Mouse (Mus musculus): ENCODE measurements around the gene Slc35a3. TPM values are rescaled to one million over a fixed set of nuclear protein-coding genes. Genes with fewer than 3 reads are reported as not detected.

The Slc35a3 gene
- total and polyA plus RNA-seq, 2 experiments from 2014 or later: 7.0 to 18.3 TPM

GRCm38 (mm10) chr3:116740963-116741362, 28.3 kb upstream of the Slc35a3 start:
- H3K4me2 ChIP-seq (ENCODE audit: low read depth, low read length): no peak overlapping the region
- H3K27me3 ChIP-seq (ENCODE audit: control insufficient read depth, insufficient read depth, low read length): no peaks in the 10 kb centered on the region
- DNase-seq (ENCODE audit: low spot score) (no peak), ATAC-seq (ENCODE audit: insufficient read depth, low read depth) (no peak)
- TF ChIP-seq CTCF (IDR thresholded peaks at IDR 0.05; ENCODE audit: low read depth): no peak
- TF ChIP-seq EP300 (IDR thresholded peaks at IDR 0.05; ENCODE audit: low read depth): no peak
- no peaks in the 10 kb centered on the region for H3K9me3 ChIP-seq (replicated peaks; ENCODE audit: control insufficient read depth, low read length)
- no peak overlapping the region for H3K27ac ChIP-seq (ENCODE audit: low read depth)
- peaks cover 28% of the 10 kb centered on the region for H3K36me3 ChIP-seq (replicated peaks; ENCODE audit: control insufficient read depth, insufficient read depth, low read length)
- no peak overlapping the region for H3K4me3 ChIP-seq (ENCODE audit: low read depth, low read length)
- WGBS: 66% methylated on average over 9 of the region's 9 CpGs
- no peaks in the 10 kb centered on the region for H3K4me1 ChIP-seq (ENCODE audit: control insufficient read depth, insufficient read depth)
- no peak overlapping the region for H3K9ac ChIP-seq (replicated peaks; ENCODE audit: low read depth, low read length)

- no peak overlapping the region for H3K4me3 ChIP-seq (ENCODE audit: low read depth, low read length)
- H3K27ac ChIP-seq (ENCODE audit: low read depth): no peak overlapping the region
- ATAC-seq (ENCODE audit: insufficient read depth, low read depth): no peak
- no peaks in the 10 kb centered on the region for H3K4me1 ChIP-seq (ENCODE audit: control insufficient read depth, insufficient read depth)
- peaks cover 22% of the 10 kb centered on the region for H3K36me3 ChIP-seq (replicated peaks; ENCODE audit: control insufficient read depth, insufficient read depth, low read length)
- H3K9ac ChIP-seq (replicated peaks; ENCODE audit: low read depth, low read length): no peak overlapping the region
- no peak for DNase-seq (ENCODE audit: low spot score)
- TF ChIP-seq EP300 (IDR thresholded peaks at IDR 0.05; ENCODE audit: low read depth) (no peak), CTCF (IDR thresholded peaks at IDR 0.05; ENCODE audit: low read depth) (no peak)
- WGBS: 74% methylated on average over 5 of the region's 5 CpGs
- H3K27me3 ChIP-seq (ENCODE audit: control insufficient read depth, insufficient read depth, low read length): no peaks in the 10 kb centered on the region
- no peak overlapping the region for H3K4me2 ChIP-seq (ENCODE audit: low read depth, low read length)
- no peaks in the 10 kb centered on the region for H3K9me3 ChIP-seq (replicated peaks; ENCODE audit: control insufficient read depth, low read length)
These were observed 27.5 kb upstream of the Slc35a3 start for GRCm38 (mm10) chr3:116740106-116740505.

- ATAC-seq (ENCODE audit: insufficient read depth, low read depth): no peak
- Histone ChIP-seq H3K4me2 (ENCODE audit: low read depth, low read length) (no peak overlapping the region), H3K4me3 (ENCODE audit: low read depth, low read length) (no peak overlapping the region), H3K36me3 (replicated peaks; ENCODE audit: control insufficient read depth, insufficient read depth, low read length) (no peaks in the 10 kb centered on the region), H3K27ac (ENCODE audit: low read depth) (no peak overlapping the region), H3K9ac (replicated peaks; ENCODE audit: low read depth, low read length) (no peak overlapping the region), H3K4me1 (ENCODE audit: control insufficient read depth, insufficient read depth) (no peaks in the 10 kb centered on the region), H3K27me3 (ENCODE audit: control insufficient read depth, insufficient read depth, low read length) (no peaks in the 10 kb centered on the region), H3K9me3 (replicated peaks; ENCODE audit: control insufficient read depth, low read length) (no peaks in the 10 kb centered on the region)
- no peak for DNase-seq (ENCODE audit: low spot score)
- 68% methylated on average over 8 of the region's 8 CpGs for WGBS
- TF ChIP-seq EP300 (IDR thresholded peaks at IDR 0.05; ENCODE audit: low read depth) (no peak), CTCF (IDR thresholded peaks at IDR 0.05; ENCODE audit: low read depth) (peak; percentile 12; the same call in 1 of the 2 replicates)
These were observed 24.7 kb upstream of the Slc35a3 start for GRCm38 (mm10) chr3:116737326-116737731.

GRCm38 (mm10) chr3:116729483-116730174, 17.0 kb upstream of the Slc35a3 start:
- Histone ChIP-seq H3K4me2 (ENCODE audit: low read depth, low read length) (no peak overlapping the region), H3K4me3 (ENCODE audit: low read depth, low read length) (no peak overlapping the region), H3K27me3 (ENCODE audit: control insufficient read depth, insufficient read depth, low read length) (no peaks in the 10 kb centered on the region), H3K4me1 (ENCODE audit: control insufficient read depth, insufficient read depth) (0 out of 2 replicates have a peak, but pooled peaks cover 6% of the 10 kb centered on the region), H3K9ac (replicated peaks; ENCODE audit: low read depth, low read length) (no peak overlapping the region), H3K9me3 (replicated peaks; ENCODE audit: control insufficient read depth, low read length) (no peaks in the 10 kb centered on the region), H3K36me3 (replicated peaks; ENCODE audit: control insufficient read depth, insufficient read depth, low read length) (no peaks in the 10 kb centered on the region), H3K27ac (ENCODE audit: low read depth) (no peak overlapping the region)
- 61% methylated on average over 2 of the region's 2 CpGs for WGBS
- TF ChIP-seq EP300 (IDR thresholded peaks at IDR 0.05; ENCODE audit: low read depth) (no peak), CTCF (IDR thresholded peaks at IDR 0.05; ENCODE audit: low read depth) (no peak)
- DNase-seq (ENCODE audit: low spot score): no peak
- ATAC-seq (ENCODE audit: insufficient read depth, low read depth): no peak

GRCm38 (mm10) chr3:116726807-116727206, 14.2 kb upstream of the Slc35a3 start:
- H3K27ac ChIP-seq (ENCODE audit: low read depth): peak overlapping the region; percentile 48; the same call in 1 of the 2 replicates
- WGBS: 42% methylated on average over 9 of the region's 9 CpGs
- no peak overlapping the region for H3K4me3 ChIP-seq (ENCODE audit: low read depth, low read length)
- TF ChIP-seq EP300 (IDR thresholded peaks at IDR 0.05; ENCODE audit: low read depth) (peak; percentile 74; the same call in 1 of the 2 replicates), CTCF (IDR thresholded peaks at IDR 0.05; ENCODE audit: low read depth) (no peak)
- no peak overlapping the region for H3K9ac ChIP-seq (replicated peaks; ENCODE audit: low read depth, low read length)
- H3K27me3 ChIP-seq (ENCODE audit: control insufficient read depth, insufficient read depth, low read length): no peaks in the 10 kb centered on the region
- no peaks in the 10 kb centered on the region for H3K9me3 ChIP-seq (replicated peaks; ENCODE audit: control insufficient read depth, low read length)
- no peaks in the 10 kb centered on the region for H3K36me3 ChIP-seq (replicated peaks; ENCODE audit: control insufficient read depth, insufficient read depth, low read length)
- DNase-seq (ENCODE audit: low spot score) (peak; percentile 34), ATAC-seq (ENCODE audit: insufficient read depth, low read depth) (peak; percentile 75)
- H3K4me1 ChIP-seq (ENCODE audit: control insufficient read depth, insufficient read depth): peaks cover 6% of the 10 kb centered on the region; the same call in 1 of the 2 replicates
- 0 out of 2 replicates have a peak overlapping the region, but pooled peaks have one; percentile 15 for H3K4me2 ChIP-seq (ENCODE audit: low read depth, low read length)

All from heart, postnatal 0 days (tissue).